Mouse (Mus musculus) heart, adult 2 months (tissue): ENCODE data around the gene Wdr78. TPM values are rescaled to one million over a fixed set of nuclear protein-coding genes. Genes with fewer than 3 reads are reported as not detected.

Experiments used
- DNase-seq, 2 experiments: peaks; one replicate each; pipeline ENCODE4 v3.0.0; 2021
- H3K27ac ChIP-seq: fragments of 200-600 bp; 2 replicates; pipeline ENCODE4 v1.8.1; 2022
- H3K27me3 ChIP-seq: fragments of 200-500 bp; 2 replicates; pipeline ENCODE4 v1.6.1; 2012; ENCODE audit warnings: mild to moderate bottlenecking, low read length, inconsistent platforms, mixed read lengths; ENCODE audit not compliant: control insufficient read depth, insufficient read depth
- H3K36me3 ChIP-seq: fragments of 200-500 bp; 2 replicates; pipeline ENCODE4 v1.6.1; 2012; ENCODE audit warnings: low read length, inconsistent platforms; ENCODE audit not compliant: control insufficient read depth, insufficient read depth
- H3K4me1 ChIP-seq: fragments of 200-500 bp; 2 replicates; pipeline ENCODE4 v1.6.1; 2011; ENCODE audit warnings: low read length; ENCODE audit not compliant: control insufficient read depth, insufficient read depth
- H3K4me3 ChIP-seq: fragments of 200-600 bp; 2 replicates; pipeline ENCODE4 v1.8.1; 2022
- H3K79me2 ChIP-seq: fragments of 200-500 bp; replicated peaks from 2 replicates; pipeline ENCODE4 v1.6.1; 2012; ENCODE audit warnings: mild to moderate bottlenecking, inconsistent platforms, low read length, moderate library complexity, mixed read lengths; ENCODE audit not compliant: control insufficient read depth, insufficient read depth
- H3K9ac ChIP-seq: fragments of 200-500 bp; 2 replicates; pipeline ENCODE4 v1.6.1; 2012; ENCODE audit warnings: low read depth, mild to moderate bottlenecking, control low read depth, inconsistent platforms, low read length, mixed read lengths
- CTCF ChIP-seq: fragments of 200-600 bp; IDR thresholded peaks from 2 replicates; pipeline ENCODE4 v1.8.1; 2022; ENCODE audit warnings: antibody characterized with exemption, mild to moderate bottlenecking, moderate library complexity
- EP300 ChIP-seq: fragments of 200-500 bp; IDR thresholded peaks from 2 replicates; pipeline ENCODE4 v1.6.1; 2011; ENCODE audit warnings: low read depth, low read length, control low read depth; ENCODE audit not compliant: insufficient read depth
- POLR2A ChIP-seq: fragments of 200-500 bp; IDR thresholded peaks from 2 replicates; pipeline ENCODE4 v1.6.1; 2011; ENCODE audit warnings: mild to moderate bottlenecking, low read depth, low read length, control low read depth; ENCODE audit not compliant: insufficient read depth
- WGBS: fragments of 180-500 bp; shearing (Covaris S2); methylation state at CpG from one replicate; pipeline ENCODE4 v1.1.7; 2018; 5-methylcytosine and 5-hydroxymethylcytosine counted together
- intact Hi-C: fragments of 180-260 bp; cut with DNase I; formaldehyde crosslinking; loops from one replicate; pipeline ENCODE4 v1.15.1; 2025
- long read RNA-seq: library from polyadenylated mRNA; stranded (forward); transcript quantifications from one replicate; pipeline ENCODE4 v2.0.0, GENCODE M21; 2021
- polyA plus RNA-seq: library from polyadenylated mRNA; depleted of rRNA; stranded (reverse); fragments of >200 nt; gene quantifications from 2 replicates; pipeline ENCODE4 v1.2.3, GENCODE M21; 2012; rRNA removed
- total RNA-seq, 2 experiments: library from RNA; stranded (reverse); gene quantifications; 2 replicates each; pipeline ENCODE4 v1.2.3; 2021

Wdr78 gene
- total RNA-seq = 1 to 10 TPM; 1.1 to 1.3 TPM
- polyA plus RNA-seq = 0.29 and 0.37 TPM in 2 replicates
- long read RNA-seq, partial matches to known transcripts = 0 of 1 reads
- long read RNA-seq, other reads (novel, unspliced or antisense) = 1 of 1 reads

- Histone ChIP-seq H3K27me3 (no peaks in the 10 kb centered on the region), H3K27ac (peak within 1 kb of the TSS; percentile 98), H3K4me3 (peak within 1 kb of the TSS; percentile 80), H3K4me1 (peaks cover 5% of the 10 kb centered on the region), H3K79me2 (peaks cover 2% of the 10 kb centered on the region; the same call in 1 of the 2 replicates), H3K9ac (peak within 1 kb of the TSS; percentile 80), H3K36me3 (peaks cover 5% of the 10 kb centered on the region; the same call in 1 of the 2 replicates)
- TF ChIP-seq CTCF (no peak), POLR2A (peak; percentile 33; the same call in 1 of the 2 replicates)
- under 1% methylated on average over 86 of the region's 90 CpGs for WGBS
- intact Hi-C loops = loop anchor here (5.0 to 10.0 kb wide), 3 partner anchors 33 to 540 kb away; partner anchors contain the start of gene Oma1
- DNase-seq = peak; percentile 96 to 98
Measured at GRCm38 (mm10) chr4:103114184-103115111, at the start of gene Wdr78, which contains the start of gene Mier1. TSS of gene Wdr78 (minus strand) at chr4:103114555. TSS of gene Mier1 (plus strand) at chr4:103114390.

DNA sequence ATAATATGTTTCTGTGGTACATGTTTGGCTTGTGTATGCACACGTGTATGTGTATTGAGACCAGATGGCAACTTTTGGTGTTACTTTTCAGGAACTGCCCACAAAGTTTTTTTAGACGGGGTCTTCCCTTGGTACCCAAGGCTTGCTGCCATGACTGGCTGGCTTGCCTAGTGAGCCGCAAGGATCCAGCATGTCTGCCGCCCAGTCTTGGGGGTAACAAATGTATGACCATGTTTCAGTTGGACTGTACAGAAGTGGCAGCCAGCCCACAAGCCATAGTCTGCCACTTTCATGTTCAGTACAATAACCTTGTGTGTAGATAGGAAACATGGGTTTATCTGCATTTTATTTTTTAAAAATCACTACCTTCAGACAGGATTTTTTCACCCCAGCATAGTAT lies 44.4 kb upstream of the Wdr78 start:
- Histone ChIP-seq H3K36me3 (peaks cover 10% of the 10 kb centered on the region), H3K4me3 (no peak overlapping the region), H3K4me1 (no peaks in the 10 kb centered on the region; the same call in 1 of the 2 replicates), H3K9ac (no peak overlapping the region), H3K27ac (no peak overlapping the region), H3K27me3 (no peaks in the 10 kb centered on the region), H3K79me2 (no peaks in the 10 kb centered on the region)
- no peak for DNase-seq
- 92% methylated on average over 4 of the region's 4 CpGs for WGBS
- intact Hi-C loops = no loop called here
- TF ChIP-seq EP300 (no peak), POLR2A (no peak), CTCF (no peak)

- H3K79me2 ChIP-seq = no peaks in the 10 kb centered on the region
- intact Hi-C loops = loop anchor here (2.0 to 5.0 kb wide), 2 partner anchors 25 to 60 kb away; no protein-coding TSS in a partner anchor
- TF ChIP-seq CTCF (no peak), EP300 (no peak), POLR2A (no peak)
- H3K27ac ChIP-seq = no peak overlapping the region
- no peaks in the 10 kb centered on the region for H3K4me1 ChIP-seq
- DNase-seq = no peak
- no peaks in the 10 kb centered on the region for H3K27me3 ChIP-seq
- no peak overlapping the region for H3K9ac ChIP-seq
- peaks cover 11% of the 10 kb centered on the region for H3K36me3 ChIP-seq
- no peak overlapping the region for H3K4me3 ChIP-seq
- WGBS = 84% methylated on average over 5 of the region's 5 CpGs
Measured at GRCm38 (mm10) chr4:103151946-103152345, 37.6 kb upstream of the Wdr78 start.

- H3K4me1 ChIP-seq = no peaks in the 10 kb centered on the region
- TF ChIP-seq CTCF (peak; percentile 92), POLR2A (no peak), EP300 (peak; percentile 72; the same call in 1 of the 2 replicates)
- 30% methylated on average over 5 of the region's 5 CpGs for WGBS
Measured at GRCm38 (mm10) chr4:103146339-103146738, 32.0 kb upstream of the Wdr78 start.

GRCm38 (mm10) chr4:103136946-103137345 lies 22.6 kb upstream of the Wdr78 start:
- WGBS = 11% methylated on average over 1 of the region's 1 CpGs
- H3K4me1 ChIP-seq = no peaks in the 10 kb centered on the region; the same call in 1 of the 2 replicates
- H3K4me3 ChIP-seq = no peak overlapping the region
- H3K27ac ChIP-seq = no peak overlapping the region
- no peak for DNase-seq
- TF ChIP-seq EP300 = no peak
- no peak for TF ChIP-seq POLR2A
- no peak for TF ChIP-seq CTCF
- peaks cover 18% of the 10 kb centered on the region for H3K36me3 ChIP-seq
- no peaks in the 10 kb centered on the region for H3K79me2 ChIP-seq
- H3K27me3 ChIP-seq = no peaks in the 10 kb centered on the region
- intact Hi-C loops = no loop called here
- H3K9ac ChIP-seq = no peak overlapping the region

More at GRCm38 (mm10) chr4:103146339-103146738, 32.0 kb upstream of the Wdr78 start:
- Histone ChIP-seq H3K27me3 (no peaks in the 10 kb centered on the region), H3K4me3 (no peak overlapping the region), H3K79me2 (no peaks in the 10 kb centered on the region), H3K9ac (no peak overlapping the region), H3K27ac (no peak overlapping the region), H3K36me3 (peaks cover 10% of the 10 kb centered on the region)
- intact Hi-C loops = loop anchor here (1.0 to 10.0 kb wide), 4 partner anchors 34 to 652 kb away; partner anchors contain the start of genes Mier1 and Wdr78
- peak; percentile 65 to 85 for DNase-seq
